Mouse (Mus musculus): Measurements from ENCODE around the gene Vmn2r116.
"Not testable (repeated sequence)": the region's sequence is repeated elsewhere in the genome, so short reads cannot be mapped to it uniquely, and the experiment has no call there.

Vmn2r116 gene

DNA sequence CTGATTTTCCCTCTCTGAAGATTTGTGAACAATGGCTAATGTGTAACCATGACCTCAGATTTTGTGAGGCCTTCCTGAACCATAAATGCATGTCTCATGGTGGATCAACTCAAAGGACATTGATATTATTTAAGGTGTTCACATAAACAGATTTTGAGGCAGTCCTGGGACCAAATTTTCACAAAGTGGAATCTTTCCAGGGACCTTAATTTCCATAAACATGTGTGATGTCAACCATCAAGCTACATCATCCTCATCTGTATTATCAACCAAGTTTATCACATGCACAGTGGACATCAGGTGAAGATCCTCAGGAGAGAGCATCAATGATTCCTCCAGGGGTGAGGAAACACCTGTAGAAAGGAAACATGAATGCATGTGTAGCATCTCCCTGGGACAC lies at the start of gene Vmn2r116:
TSS of gene Vmn2r116 (plus strand) at position 301 of the 400 bp plus-strand sequence.
- DNase-seq (ENCODE audit: low spot score in 2 of 2), result not testable (repeated sequence)

DNA sequence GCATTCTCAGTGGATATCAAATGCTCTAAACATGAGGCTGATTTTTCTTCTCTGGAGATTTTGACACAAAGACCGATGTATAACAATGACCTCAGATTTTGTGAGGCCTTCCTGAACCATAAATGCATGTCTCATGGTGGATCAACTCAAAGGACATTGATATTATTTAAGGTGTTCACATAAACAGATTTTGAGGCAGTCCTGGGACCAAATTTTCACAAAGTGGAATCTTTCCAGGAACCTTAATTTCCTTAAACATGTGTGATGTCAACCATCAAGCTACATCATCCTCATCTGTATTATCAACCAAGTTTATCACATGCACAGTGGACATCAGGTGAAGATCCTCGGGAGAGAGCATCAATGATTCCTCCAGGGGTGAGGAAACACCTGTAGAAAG lies 41.0 kb upstream of the Vmn2r116 start, which contains the start of gene Vmn2r115:
TSS of gene Vmn2r115 (plus strand) at position 301 of the 400 bp plus-strand sequence.
- DNase-seq (ENCODE audit: low spot score in 2 of 2), result not testable (repeated sequence)

DNA sequence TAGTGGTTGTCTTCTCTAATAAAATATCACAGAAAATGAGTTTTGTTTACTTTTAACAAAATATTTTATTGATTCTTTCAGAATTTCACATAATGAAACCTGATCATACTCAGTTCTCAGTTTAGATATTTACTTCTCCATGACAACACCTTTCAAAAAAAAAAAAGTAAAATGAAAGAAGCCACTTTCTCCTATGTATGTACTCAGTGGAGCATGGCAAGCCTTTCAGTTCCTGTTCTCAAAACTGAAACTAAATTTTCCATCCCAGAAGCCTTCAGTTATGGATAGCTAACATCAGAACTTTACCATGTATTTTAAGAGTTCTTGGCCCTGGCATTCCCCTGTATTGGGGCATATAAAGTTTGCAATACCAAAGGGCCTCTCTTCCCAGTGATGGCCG lies 32.8 kb upstream of the Vmn2r116 start:
- no peak for DNase-seq (ENCODE audit: low spot score in 2 of 2)

DNA sequence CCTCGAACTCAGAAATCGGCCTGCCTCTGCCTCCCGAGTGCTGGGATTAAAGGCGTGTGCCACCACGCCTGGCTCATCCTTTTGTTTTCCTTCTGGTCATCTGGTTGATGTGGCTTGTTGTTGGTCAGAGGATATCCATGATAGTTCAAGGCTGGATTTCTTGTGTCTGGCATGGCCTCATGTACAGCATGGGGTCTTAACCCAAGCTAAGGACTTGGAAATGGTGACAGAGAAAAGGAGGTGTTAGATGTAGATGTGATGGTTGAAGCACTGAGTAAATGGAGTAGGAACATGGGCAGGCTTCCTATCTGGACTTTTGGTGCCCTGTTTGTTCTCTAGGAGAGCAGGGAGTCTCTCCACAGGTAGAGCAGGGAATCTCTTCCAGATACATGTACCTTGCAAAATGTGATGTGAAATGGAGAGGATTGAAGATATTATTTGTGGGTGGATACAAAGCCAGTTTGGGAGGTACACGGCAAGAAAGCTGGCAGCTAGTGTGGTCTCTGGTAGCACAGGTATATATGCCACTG lies 48.8 kb downstream of the Vmn2r116 start:
- no peak for DNase-seq (ENCODE audit: low spot score in 2 of 2)

Data from heart, adult 9 months (tissue).